Mouse (Mus musculus) kidney, postnatal 0 days (tissue): ENCODE measurements at regions not wholly inside any gene's neighbourhood (a gene's known extent, or its start where the extent isn't known, plus 50 kb on each side); places are given as distances from the start of the nearest gene placed in this dataset.

Source experiments
- ATAC-seq: fragments of 200-750 bp; cut with Nextera tagmentation; replicated peaks from 2 replicates; pipeline ENCODE4 v1.8.0; 2017; ENCODE audit warnings: low read depth, moderate number of reproducible peaks, moderate TSS enrichment, moderate library complexity; ENCODE audit not compliant: low FRiP score
- DNase-seq: peaks from one replicate; pipeline ENCODE4 v3.0.0-alpha.2; 2016; ENCODE audit warnings: low spot score
- H3K27ac ChIP-seq: fragments of 300-500 bp; sonication (generic); 2 replicates; pipeline ENCODE4 v1.5.1; 2014; ENCODE audit warnings: mild to moderate bottlenecking
- H3K27me3 ChIP-seq: fragments of 300-500 bp; sonication (generic); 2 replicates; pipeline ENCODE4 v1.6.1; 2014; ENCODE audit warnings: low read length, mixed read lengths; ENCODE audit not compliant: insufficient read depth
- H3K36me3 ChIP-seq: fragments of 300-500 bp; sonication (generic); 2 replicates; pipeline ENCODE4 v1.6.1; 2014; ENCODE audit warnings: low read length, mixed read lengths; ENCODE audit not compliant: insufficient read depth
- H3K4me1 ChIP-seq: fragments of 300-500 bp; sonication (generic); replicated peaks from 2 replicates; pipeline ENCODE4 v1.6.1; 2014; ENCODE audit warnings: antibody characterized with exemption, low read length, mixed read lengths; ENCODE audit not compliant: insufficient read depth
- H3K4me2 ChIP-seq: fragments of 300-500 bp; sonication (generic); 2 replicates; pipeline ENCODE4 v1.6.1; 2014; ENCODE audit warnings: mild to moderate bottlenecking, low read length, moderate library complexity, mixed read lengths
- H3K4me3 ChIP-seq: fragments of 300-500 bp; sonication (generic); replicated peaks from 2 replicates; pipeline ENCODE4 v1.5.1; 2014; ENCODE audit warnings: low read depth, low read length
- H3K9ac ChIP-seq: fragments of 300-500 bp; sonication (generic); 2 replicates; pipeline ENCODE4 v1.6.1; 2014; ENCODE audit warnings: low read depth, low read length
- H3K9me3 ChIP-seq: fragments of 300-500 bp; sonication (generic); replicated peaks from 2 replicates; pipeline ENCODE4 v1.6.1; 2016; ENCODE audit warnings: low read length, inconsistent platforms, mixed read lengths
- CTCF ChIP-seq: IDR thresholded peaks from 2 replicates; pipeline ENCODE4 v1.5.1; 2016; ENCODE audit warnings: antibody characterized with exemption, low read depth, mild to moderate bottlenecking, moderate library complexity
- WGBS: fragments of 180-500 bp; shearing (Covaris S2); extraction: QIAGEN DNeasy Blood & Tissue Kit; methylation state at CpG from one replicate; pipeline ENCODE4 v1.1.7; 2014; 5-methylcytosine and 5-hydroxymethylcytosine counted together

- no peak for TF ChIP-seq CTCF
- Histone ChIP-seq H3K4me1 (no peaks in the 10 kb centered on the region), H3K27ac (no peak overlapping the region), H3K9ac (no peak overlapping the region), H3K9me3 (no peaks in the 10 kb centered on the region), H3K4me2 (no peak overlapping the region), H3K36me3 (no peaks in the 10 kb centered on the region), H3K27me3 (no peaks in the 10 kb centered on the region), H3K4me3 (no peak overlapping the region)
- DNase-seq (no peak), ATAC-seq (no peak)
- 96% methylated on average over 4 of the region's 4 CpGs for WGBS
Observed at GRCm38 (mm10) chr3:60889191-60889861, 113.3 kb upstream of the P2ry1 start.

- Histone ChIP-seq H3K9me3 (no peaks in the 10 kb centered on the region), H3K4me1 (no peaks in the 10 kb centered on the region), H3K36me3 (no peaks in the 10 kb centered on the region), H3K9ac (no peak overlapping the region), H3K27ac (no peak overlapping the region), H3K4me2 (no peak overlapping the region), H3K27me3 (no peaks in the 10 kb centered on the region), H3K4me3 (no peak overlapping the region)
- TF ChIP-seq CTCF: no peak
- ATAC-seq (no peak), DNase-seq (no peak)
- WGBS: 82% methylated on average over 5 of the region's 5 CpGs
Observed at GRCm38 (mm10) chr3:60897628-60898269, 104.8 kb upstream of the P2ry1 start.

DNA sequence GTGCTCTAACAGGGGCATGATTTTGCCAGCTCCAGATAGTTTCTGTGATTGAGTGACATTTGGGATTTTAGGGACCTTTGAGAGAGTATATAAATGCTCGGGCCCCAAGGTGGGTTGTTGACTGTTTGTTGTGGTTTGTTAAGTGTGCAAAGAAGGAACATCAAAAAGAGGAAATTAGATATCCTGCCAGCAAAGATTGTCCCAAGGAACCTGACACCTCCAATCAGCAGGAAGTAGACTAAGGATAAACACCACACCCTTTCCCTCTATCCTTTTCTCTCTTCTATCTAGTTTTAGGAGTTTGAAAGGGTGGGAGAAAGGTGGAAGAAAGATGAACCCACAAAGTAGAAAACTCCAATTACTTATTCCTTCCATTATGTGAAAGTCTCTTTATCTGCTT lies 103.9 kb upstream of the P2ry1 start:
- DNase-seq (no peak), ATAC-seq (no peak)
- WGBS: 32% methylated on average over 1 of the region's 1 CpGs
- Histone ChIP-seq H3K27me3 (no peaks in the 10 kb centered on the region), H3K9me3 (no peaks in the 10 kb centered on the region), H3K4me1 (no peaks in the 10 kb centered on the region), H3K9ac (no peak overlapping the region), H3K4me3 (no peak overlapping the region), H3K27ac (no peak overlapping the region), H3K4me2 (no peak overlapping the region), H3K36me3 (no peaks in the 10 kb centered on the region)
- TF ChIP-seq CTCF: no peak

- no peaks in the 10 kb centered on the region for H3K36me3 ChIP-seq
- H3K27me3 ChIP-seq: no peaks in the 10 kb centered on the region
- DNase-seq (no peak), ATAC-seq (no peak)
- no peak for TF ChIP-seq CTCF
- no peaks in the 10 kb centered on the region for H3K9me3 ChIP-seq
- no peak overlapping the region for H3K9ac ChIP-seq
- no peak overlapping the region for H3K4me3 ChIP-seq
- WGBS: 88% methylated on average over 2 of the region's 2 CpGs
- H3K4me1 ChIP-seq: no peaks in the 10 kb centered on the region
- no peak overlapping the region for H3K27ac ChIP-seq
- H3K4me2 ChIP-seq: no peak overlapping the region
Observed at GRCm38 (mm10) chr3:60901571-60901970, 101.0 kb upstream of the P2ry1 start.

DNA sequence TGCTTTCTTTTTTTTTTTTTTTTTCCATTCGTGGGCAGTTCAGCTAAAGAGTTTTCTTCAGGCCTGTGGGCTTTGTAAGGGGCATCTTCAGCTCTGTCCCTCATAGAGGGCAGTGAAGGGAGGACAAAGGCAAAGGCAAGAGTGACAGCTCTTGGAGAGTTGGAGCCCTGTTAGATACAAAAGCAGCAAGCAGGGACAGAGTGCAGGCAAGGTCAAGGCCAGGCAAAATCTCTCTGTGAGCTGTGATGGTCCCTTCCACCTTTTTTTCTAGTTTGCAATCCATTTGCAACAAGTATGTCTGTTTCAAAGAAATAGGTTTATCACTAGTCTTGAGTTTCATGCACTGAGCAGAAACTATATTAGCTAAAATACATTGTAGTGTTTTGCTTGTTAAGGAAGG lies 86.2 kb upstream of the P2ry1 start:
- no peak overlapping the region for H3K9ac ChIP-seq
- no peak overlapping the region for H3K27ac ChIP-seq
- ATAC-seq (no peak), DNase-seq (no peak)
- no peak overlapping the region for H3K4me2 ChIP-seq
- H3K4me3 ChIP-seq: no peak overlapping the region
- WGBS: 35% methylated on average over 1 of the region's 1 CpGs
- H3K4me1 ChIP-seq: no peaks in the 10 kb centered on the region
- no peaks in the 10 kb centered on the region for H3K27me3 ChIP-seq
- no peaks in the 10 kb centered on the region for H3K36me3 ChIP-seq
- TF ChIP-seq CTCF: no peak
- no peaks in the 10 kb centered on the region for H3K9me3 ChIP-seq

DNA sequence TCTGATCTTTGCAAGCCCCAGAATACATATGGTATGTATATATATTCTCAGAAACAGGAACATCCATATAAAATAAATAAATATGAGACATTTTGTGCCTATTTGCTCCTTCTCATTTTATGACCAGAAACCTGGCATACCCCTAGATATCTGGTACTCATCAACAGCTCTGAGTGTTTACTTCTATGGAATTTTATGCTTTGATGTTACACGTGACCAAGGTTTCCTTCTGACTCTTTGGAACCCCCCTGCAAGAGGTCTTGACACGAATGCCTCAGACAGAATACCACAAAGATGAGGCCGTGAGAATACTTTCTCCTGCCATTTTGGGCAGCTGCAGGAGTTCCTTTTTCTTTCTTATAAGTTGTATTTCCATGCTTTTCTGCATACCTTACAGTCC lies 85.3 kb upstream of the P2ry1 start:
- Histone ChIP-seq H3K4me1 (no peaks in the 10 kb centered on the region), H3K4me3 (no peak overlapping the region), H3K9ac (no peak overlapping the region), H3K4me2 (no peak overlapping the region), H3K27ac (no peak overlapping the region), H3K27me3 (no peaks in the 10 kb centered on the region), H3K9me3 (no peaks in the 10 kb centered on the region), H3K36me3 (no peaks in the 10 kb centered on the region)
- 78% methylated on average over 3 of the region's 3 CpGs for WGBS
- ATAC-seq: no peak
- TF ChIP-seq CTCF: no peak
- no peak for DNase-seq
